Mouse (Mus musculus) bone marrow macrophage, adult 2 months (primary cell): Measurements from ENCODE around the gene Nudt4.

Experiments used
- CTCF ChIP-seq: IDR thresholded peaks from 2 replicates; pipeline ENCODE4 v1.5.1; 2012; ENCODE audit warnings: low read depth, mild to moderate bottlenecking, low read length, moderate library complexity
- POLR2A ChIP-seq: IDR thresholded peaks from 2 replicates; pipeline ENCODE4 v1.6.1; 2012; ENCODE audit warnings: mild to moderate bottlenecking, low read depth, low read length, borderline replicate concordance

GRCm38 (mm10) chr10:95543377-95543776 lies 20.6 kb downstream of the Nudt4 start:
- TF ChIP-seq CTCF: no peak
- TF ChIP-seq POLR2A: no peak
